Mouse (Mus musculus) gastrocnemius, postnatal 14 days (tissue): ENCODE data around the gene Cdh4. TPM values are rescaled to one million over a fixed set of nuclear protein-coding genes. Genes with fewer than 3 reads are reported as not detected.

Experiments used
- DNase-seq: peaks from one replicate; pipeline ENCODE4 v3.0.0; 2021; ENCODE audit warnings: mixed read lengths
- intact Hi-C: fragments of 180-260 bp; cut with DNase I; formaldehyde crosslinking; loops from one replicate; pipeline ENCODE4 v1.15.1; 2025; ENCODE audit warnings: low total_unique reads
- total RNA-seq, 2 experiments: library from RNA; stranded (reverse); gene quantifications; 2 replicates each; pipeline ENCODE4 v1.2.3; 2021

Cdh4 gene
- total RNA-seq, 2 experiments from 2014 or later: 3.7 to 4.6 TPM

DNA sequence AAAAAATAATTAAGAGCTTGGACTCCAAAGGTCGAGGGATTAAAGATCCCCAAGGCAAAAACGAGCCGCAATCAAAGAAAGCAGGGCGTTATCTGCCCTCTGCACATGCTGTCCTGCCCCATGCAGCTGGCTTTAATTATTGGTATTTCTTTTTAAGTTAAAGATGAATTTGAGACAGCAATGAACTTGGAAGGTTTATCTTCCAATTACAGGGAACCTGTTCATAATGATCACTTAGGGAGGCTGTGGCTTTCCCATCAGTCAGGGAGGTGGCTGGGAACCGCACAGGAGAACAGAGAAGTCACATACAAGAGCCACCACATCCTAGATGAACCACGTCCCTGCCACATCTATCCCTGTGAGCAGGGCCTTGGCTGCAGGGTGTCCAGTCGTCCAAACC, 270.5 kb downstream of the Cdh4 start:
- DNase-seq: no peak
- intact Hi-C loops: no loop called here

GRCm38 (mm10) chr2:179713326-179713725, 271.1 kb downstream of the Cdh4 start:
- no peak for DNase-seq
- intact Hi-C loops: no loop called here

DNA sequence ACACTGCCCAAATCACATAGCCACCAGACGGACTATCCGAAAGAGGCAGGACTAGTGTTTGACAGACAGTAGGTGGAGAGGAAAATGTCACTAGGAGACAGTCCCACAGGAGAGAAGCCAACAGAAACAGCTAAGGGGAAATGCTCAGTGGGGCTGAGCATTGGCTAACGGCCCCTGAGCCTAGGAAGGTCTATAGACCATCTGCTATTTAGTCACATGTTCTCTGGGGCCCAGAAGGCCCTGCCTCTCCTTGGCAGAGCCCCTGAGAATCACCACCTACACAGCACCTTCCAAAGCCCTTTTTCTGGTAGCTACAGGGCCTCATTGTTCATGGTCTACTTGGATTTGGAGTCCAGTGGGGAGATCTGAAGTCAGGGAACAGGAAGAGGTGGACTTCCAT, 271.9 kb downstream of the Cdh4 start:
- intact Hi-C loops: no loop called here
- DNase-seq: no peak

- no peak for DNase-seq
- intact Hi-C loops: no loop called here
These were observed 273.1 kb downstream of the Cdh4 start for GRCm38 (mm10) chr2:179715375-179715774.

GRCm38 (mm10) chr2:179720366-179720765, 278.1 kb downstream of the Cdh4 start:
- no peak for DNase-seq
- intact Hi-C loops: no loop called here

GRCm38 (mm10) chr2:179721534-179722516, 279.6 kb downstream of the Cdh4 start:
- DNase-seq: no peak
- intact Hi-C loops: no loop called here

DNA sequence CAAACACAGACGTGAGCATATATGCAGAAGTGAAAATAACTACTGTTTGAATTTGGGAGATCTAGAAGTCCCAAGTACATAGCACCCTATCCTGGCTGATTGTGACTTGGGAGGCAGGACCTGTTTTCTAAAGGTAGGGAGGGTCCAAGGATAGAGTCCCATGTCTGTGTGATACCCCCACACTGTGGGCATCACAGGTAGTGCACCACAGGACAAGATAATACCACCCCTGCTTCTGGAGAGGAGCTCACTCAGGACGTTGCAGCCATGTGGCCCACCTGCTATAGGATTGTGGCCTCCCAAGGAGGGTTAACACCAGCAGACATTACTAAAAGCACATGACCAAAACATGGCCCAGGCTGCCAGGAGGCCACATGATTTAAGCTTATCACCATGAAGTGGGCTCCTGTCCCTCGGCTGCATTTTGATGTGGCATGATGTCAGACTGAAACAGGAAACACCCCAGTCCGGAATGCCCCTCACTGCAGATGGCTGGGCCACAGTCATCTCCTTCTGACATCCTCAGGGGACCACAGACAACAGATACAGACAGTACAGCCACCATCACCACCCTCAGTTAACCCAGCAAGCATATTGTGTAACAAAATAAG, 280.6 kb downstream of the Cdh4 start:
- intact Hi-C loops: no loop called here
- DNase-seq: no peak

- no peak for DNase-seq
- intact Hi-C loops: no loop called here
These were observed 281.2 kb downstream of the Cdh4 start for GRCm38 (mm10) chr2:179723401-179723800.

DNA sequence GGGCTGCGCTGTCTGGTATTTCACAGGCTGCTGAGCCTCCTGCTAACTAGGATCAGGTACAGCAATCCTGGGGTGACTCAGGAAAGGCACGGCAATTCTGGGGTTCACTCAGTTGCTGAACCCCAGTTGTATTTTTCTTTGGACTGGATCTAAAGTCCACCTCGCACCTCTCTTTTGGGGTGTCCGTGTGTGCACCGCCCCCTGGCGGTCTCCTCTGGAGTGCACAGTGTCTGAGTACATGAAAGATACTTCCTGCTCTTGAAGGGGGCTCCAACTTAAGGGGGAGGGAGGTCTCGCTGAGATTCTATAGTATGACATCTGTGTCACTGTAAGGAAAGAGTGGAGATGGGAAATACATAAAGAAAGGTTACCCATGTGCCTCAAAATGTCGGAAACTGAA, 286.8 kb downstream of the Cdh4 start:
- intact Hi-C loops: no loop called here
- no peak for DNase-seq

GRCm38 (mm10) chr2:179729802-179730201, 287.6 kb downstream of the Cdh4 start:
- intact Hi-C loops: no loop called here
- no peak for DNase-seq

- intact Hi-C loops: no loop called here
These were observed 291.1 kb downstream of the Cdh4 start for GRCm38 (mm10) chr2:179733141-179733831.

DNA sequence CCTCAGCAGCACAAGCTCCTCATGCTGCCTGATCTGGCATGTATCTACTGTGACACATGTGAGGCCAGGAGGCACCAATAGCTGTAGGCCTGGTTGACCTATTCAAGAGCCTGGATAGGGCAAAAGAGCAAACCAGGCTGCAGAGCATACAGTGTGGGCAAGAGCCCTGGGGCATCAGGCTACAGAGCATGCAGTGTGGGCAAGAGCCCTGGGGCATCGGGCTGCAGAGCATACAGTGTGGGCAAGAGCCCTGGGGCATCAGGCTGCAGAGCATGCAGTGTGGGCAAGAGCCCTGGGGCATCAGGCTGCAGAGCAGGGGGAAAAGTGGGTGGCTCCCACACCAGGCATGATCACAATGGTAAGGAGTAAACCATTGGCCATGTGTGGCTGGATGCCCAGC, 300.2 kb downstream of the Cdh4 start:
- intact Hi-C loops: no loop called here

More at GRCm38 (mm10) chr2:179733141-179733831, 291.1 kb downstream of the Cdh4 start:
- no peak for DNase-seq

DNA sequence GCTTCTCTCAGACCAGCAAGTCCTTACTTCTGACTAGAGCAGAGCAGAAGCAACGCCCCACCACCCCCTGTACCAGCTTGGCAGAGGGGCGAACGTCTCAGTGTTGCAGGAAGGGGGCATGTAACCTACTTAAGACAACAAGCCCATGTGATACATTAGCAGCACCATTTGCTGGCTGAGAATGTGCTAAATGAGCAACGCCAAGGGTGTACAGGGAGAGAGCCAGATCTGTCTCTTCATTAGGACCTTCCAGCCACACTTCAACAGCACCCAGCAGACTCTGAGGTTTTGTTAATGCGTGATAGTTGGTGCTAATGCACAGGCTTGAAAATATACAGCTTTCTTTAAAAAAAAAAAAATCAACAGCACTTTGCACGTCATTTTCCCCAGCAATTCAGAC, 300.6 kb downstream of the Cdh4 start:
- intact Hi-C loops: no loop called here
- DNase-seq: no peak

More for the DNA sequence above, 300.2 kb downstream of the Cdh4 start:
- no peak for DNase-seq

DNA sequence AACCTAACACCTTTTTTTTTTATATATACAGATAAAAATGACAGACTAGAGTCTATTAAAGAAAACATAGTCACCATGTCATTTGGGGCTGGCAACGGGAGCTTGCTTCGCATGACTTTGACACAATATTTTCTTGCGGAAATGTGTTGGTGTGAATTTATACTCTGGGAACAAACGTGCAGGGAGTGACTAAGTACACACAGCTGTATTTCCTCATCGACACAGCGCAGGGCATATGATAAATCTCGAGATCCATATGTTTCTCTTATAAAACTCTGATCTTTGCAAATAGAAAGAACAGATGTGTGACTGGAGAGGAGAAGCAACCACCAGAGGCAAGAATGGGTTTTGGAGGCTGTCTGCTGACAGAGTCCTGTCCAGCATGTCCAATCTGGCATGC, 304.3 kb downstream of the Cdh4 start:
- intact Hi-C loops: no loop called here
- DNase-seq: no peak

GRCm38 (mm10) chr2:179749399-179749798, 307.2 kb downstream of the Cdh4 start:
- DNase-seq: no peak
- intact Hi-C loops: no loop called here

DNA sequence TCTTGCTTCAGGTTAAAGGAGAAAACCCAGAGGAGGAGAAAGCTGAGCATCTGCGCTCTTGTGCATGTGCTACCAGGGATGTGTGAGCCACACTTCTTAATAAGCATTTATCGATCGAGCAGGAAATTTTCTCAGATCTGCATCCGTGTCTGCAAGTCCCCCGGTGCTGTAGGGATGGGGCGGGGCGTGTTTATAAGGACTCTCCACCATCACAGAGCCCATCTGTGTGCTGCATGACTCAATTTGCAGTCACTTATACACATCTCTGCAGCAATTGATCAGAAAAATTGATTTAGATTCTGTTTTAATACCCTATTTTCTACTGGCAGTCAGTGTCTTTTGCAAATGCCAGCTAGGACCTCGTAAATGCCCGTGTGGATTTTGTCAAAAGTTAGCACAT, 311.6 kb downstream of the Cdh4 start:
- intact Hi-C loops: no loop called here
- DNase-seq: no peak

DNA sequence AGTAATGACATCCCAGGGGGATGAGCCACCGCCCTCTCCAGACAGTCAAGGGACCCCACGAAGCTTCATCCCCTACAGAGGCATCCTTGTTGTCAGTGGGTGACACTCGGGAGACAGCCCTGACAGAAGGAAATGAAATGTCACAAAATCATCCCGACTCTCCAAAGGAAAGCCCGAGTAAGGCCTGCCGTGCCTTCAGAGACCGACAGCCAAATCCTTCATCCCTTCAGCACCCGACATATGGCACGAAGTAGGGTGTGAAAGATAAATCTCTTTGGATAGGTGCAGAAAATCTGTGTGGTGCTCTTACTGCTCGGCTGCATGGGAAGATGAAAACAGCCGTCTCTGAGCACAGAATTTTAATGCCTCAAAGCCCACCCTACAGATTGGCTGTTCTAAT, 312.5 kb downstream of the Cdh4 start:
- DNase-seq: no peak
- intact Hi-C loops: no loop called here

GRCm38 (mm10) chr2:179761718-179762441, 319.6 kb downstream of the Cdh4 start:
- intact Hi-C loops: no loop called here

DNA sequence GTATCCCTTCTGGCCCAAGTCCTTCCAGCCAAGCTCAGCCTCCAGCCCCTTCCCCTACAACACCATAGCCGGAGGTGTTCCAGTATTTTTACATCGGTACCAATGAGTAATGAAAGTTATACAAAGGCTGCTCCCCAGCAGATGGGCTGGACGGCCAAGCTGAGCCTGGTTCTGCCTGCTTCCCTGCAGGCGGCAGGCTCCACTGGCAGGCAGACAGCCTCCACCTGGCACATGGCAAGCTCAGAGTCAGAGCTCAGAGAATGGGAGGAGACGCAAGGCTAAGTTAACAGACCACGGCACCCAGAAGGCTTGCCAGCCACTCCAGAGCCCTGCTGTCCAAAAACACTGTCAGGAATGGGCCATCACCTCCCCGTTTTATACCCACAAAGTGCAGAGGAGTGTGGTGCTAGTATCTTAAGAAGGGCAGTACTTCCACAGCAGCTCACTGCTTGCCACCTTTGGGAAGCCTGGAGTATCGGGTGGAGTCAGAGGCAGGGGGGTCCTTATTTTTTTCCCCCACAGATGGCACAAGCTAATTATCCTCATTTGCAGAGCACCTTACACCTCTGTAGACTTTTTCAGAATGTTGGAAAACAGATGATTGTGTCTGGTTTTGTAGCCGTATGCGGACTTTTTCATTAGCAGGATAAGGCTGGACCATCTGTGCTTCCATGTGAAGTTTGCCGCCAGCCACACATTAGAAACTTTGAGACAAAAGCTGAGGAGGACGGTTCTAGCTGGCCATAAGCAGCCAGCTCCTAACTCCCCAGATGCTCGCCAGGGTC, 320.5 kb downstream of the Cdh4 start:
- intact Hi-C loops: no loop called here
- no peak for DNase-seq

More at GRCm38 (mm10) chr2:179761718-179762441, 319.6 kb downstream of the Cdh4 start:
- no peak for DNase-seq
